21 mouse cellular contexts compared by ENCODE assay signal in genomic region chr7:24882416-24883199, GRCm38 (mm10). TPM values are rescaled to one million over a fixed set of nuclear protein-coding genes. Genes with fewer than 3 reads are reported as not detected.
"Had no signal": no experiment of that assay in that cellular context is flagged by ENCODE, and none has a peak within 500 bp of the region (broad histone marks: within the 10 kb centered on the region; RNA-seq: fewer than 3 reads in every experiment).

No protein-coding gene starts in this region.

- H3K27me3 ChIP-seq: midbrain, embryonic 15.5 days; neural tube, embryonic 13.5 days had no signal

- H3K9ac ChIP-seq: midbrain, embryonic 15.5 days had no signal

- H3K9me3 ChIP-seq: limb, embryonic 10.5 days; liver, embryonic 15.5 days; midbrain, embryonic 10.5 days; midbrain, embryonic 15.5 days; neural tube, embryonic 13.5 days had no signal

- H3K4me3 ChIP-seq: left cerebral cortex, adult 2 months had no signal

- DNase-seq: kidney, postnatal 25 days; lung, embryonic 14.5 days; lung, postnatal 10 days; lung, postnatal 4 days; retina, postnatal 1 day; right cerebral cortex, postnatal 25 days had no signal

RNA-seq across cellular contexts. Expression of gene Dmrtc2, which starts 12.8 kb away (rescaled TPM):
- total RNA-seq: layer of hippocampus, postnatal 25 days; left cerebral cortex, adult 2 months; left cerebral cortex, postnatal 14 days; megakaryocyte, adult 5-6 weeks had no signal
- polyA plus RNA-seq: kidney, embryonic 16.5 days; limb, embryonic 10.5 days; liver, embryonic 11.5 days; liver, embryonic 15.5 days; lung, embryonic 14.5 days; midbrain, embryonic 10.5 days; neural tube, embryonic 13.5 days; small intestine, adult 2 months; stomach, embryonic 16.5 days had no signal

RNA-seq across cellular contexts. Expression of gene Lypd4, which starts 12.9 kb away (rescaled TPM):
- total RNA-seq: layer of hippocampus, postnatal 25 days; left cerebral cortex, adult 2 months; left cerebral cortex, postnatal 14 days; megakaryocyte, adult 5-6 weeks had no signal
- polyA plus RNA-seq: kidney, embryonic 16.5 days; limb, embryonic 10.5 days; limb, embryonic 14.5 days; liver, embryonic 11.5 days; liver, embryonic 15.5 days; lung, embryonic 14.5 days; midbrain, embryonic 10.5 days; midbrain, embryonic 15.5 days; neural tube, embryonic 13.5 days; small intestine, adult 2 months; stomach, embryonic 16.5 days; thymus, postnatal 0 days had no signal

RNA-seq across cellular contexts. Expression of gene Cd79a, which starts 14.6 kb away (rescaled TPM):
- polyA plus RNA-seq: liver, embryonic 11.5 days had no signal
